Mouse (Mus musculus): ENCODE measurements around the gene Rarres2.
"Not testable (repeated sequence)": the region's sequence is repeated elsewhere in the genome, so short reads cannot be mapped to it uniquely, and the experiment has no call there.

Gene Rarres2

DNA sequence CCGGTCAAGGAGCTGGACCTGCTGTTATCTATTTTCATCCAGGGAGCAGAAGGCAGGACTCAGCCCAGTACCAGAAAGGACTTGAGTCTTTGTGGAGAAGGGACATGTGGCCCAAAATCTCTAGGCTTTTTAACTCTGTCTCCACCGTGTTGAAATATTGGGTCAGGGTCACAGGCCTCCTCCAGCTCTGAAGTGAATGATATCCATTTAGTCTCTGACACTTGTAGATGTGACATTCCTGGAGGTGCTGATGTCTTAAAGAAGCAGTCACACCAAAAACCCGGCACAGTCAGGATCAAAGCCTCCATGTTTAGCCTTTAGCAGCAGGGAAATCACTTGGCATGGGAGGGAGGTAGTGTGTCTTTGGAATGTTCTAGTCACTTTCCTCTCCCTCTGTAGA, 31.9 kb downstream of the Rarres2 start:
- no peak for DNase-seq

DNA sequence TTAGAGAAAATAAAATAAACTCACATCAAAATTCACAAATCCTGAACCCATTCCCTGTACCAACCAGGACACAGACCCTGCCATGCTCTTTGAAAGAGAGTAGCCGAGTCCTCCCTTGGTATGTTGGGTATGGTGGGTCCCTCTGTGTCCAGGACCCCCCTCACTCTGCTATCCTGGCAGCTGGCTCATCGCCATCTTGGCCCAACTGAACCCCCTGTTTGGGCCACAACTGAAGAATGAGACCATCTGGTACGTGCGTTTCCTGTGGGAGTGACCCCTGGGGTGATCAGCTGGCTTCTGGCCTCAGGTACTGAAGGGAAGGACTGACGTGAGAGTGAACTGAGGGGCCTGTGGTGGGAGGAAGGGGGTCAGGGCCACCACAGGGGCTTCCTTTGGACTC, 32.7 kb downstream of the Rarres2 start:
- DNase-seq: no peak

DNA sequence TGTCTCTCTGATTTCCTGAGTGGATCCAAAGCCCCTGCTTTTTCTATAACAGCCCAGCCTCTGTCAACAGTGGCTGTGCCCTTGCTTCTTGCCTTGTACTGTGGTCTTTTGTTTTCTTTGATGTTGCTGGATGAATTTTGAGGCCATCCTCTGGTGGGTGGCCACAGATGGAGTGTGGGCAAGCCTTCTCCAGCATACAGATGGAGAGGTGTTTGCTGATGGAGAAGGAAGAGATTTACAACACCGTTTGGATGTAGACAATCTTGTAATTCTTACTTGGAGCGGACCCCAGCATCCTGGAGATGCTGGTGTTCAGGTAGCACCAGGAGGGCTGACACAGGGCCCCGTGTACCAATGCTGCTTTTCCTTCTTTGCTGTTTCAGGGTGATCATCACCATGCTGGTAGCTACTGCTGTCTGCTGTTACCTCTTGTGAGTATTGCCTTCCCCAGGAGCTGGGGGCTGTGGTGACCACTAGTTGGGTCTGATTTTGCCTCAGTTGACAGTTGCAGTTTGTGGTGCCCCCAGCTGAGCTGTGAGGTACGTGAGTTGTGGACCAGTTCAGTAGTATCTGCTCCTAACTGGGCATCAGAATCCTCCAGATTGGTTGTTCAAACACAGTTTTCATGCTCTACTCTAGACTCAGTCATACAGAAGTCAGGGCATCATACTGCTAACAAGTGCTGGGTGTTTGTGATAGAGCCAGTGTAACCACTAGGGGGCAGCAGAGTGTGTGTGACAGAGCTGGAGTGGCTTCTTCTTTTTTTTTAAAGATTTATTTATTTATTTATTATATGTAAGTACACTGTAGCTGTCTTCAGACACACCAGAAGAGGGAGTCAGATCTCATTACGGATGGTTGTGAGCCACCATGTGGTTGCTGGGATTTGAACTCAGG, 33.5 kb downstream of the Rarres2 start:
- peak; percentile 86 for DNase-seq

DNA sequence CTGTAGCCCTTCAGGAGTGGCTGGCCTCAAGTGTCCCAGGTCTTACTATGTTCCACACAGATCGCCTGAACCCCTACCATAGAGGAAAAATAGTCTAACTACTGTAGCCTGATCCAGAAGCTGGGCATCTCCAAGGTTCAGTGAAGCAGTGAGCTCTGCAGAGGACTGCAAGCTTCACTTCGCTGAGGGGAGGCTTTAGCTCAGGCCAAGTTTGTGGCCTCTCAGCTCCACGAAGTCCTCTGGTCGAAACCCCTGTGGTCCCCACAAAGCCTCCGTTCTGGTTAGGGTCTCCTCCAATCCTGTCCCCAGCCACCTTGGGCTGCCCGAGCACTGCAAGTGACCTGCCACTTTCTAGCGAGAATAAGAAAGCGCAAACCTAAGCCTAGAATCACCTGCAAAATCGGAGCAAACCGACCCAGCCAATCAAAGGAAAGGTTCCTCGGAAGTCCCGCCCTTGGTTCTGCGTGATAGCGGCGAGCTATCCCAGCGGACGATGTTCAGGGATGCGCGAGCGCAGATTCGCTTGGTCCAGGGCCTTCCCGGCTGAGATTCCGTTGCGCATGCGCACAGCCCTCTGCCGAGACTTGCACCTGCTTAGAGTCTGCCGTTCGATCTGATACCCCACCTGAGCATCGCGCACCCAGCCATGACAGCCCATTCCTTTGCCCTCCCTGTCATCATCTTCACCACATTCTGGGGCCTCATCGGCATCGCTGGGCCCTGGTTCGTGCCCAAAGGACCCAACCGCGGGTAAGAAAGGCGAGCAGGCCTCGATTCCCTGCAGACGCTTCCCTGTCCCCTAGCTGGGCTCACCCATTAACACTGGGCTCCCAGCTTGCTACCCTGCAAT, 35.3 kb downstream of the Rarres2 start, which contains the start of gene Atp6v0e2:
Atp6v0e2 (plus strand) TSS at position 511 of the 850 bp plus-strand sequence.
- DNase-seq: peak; percentile 83

DNA sequence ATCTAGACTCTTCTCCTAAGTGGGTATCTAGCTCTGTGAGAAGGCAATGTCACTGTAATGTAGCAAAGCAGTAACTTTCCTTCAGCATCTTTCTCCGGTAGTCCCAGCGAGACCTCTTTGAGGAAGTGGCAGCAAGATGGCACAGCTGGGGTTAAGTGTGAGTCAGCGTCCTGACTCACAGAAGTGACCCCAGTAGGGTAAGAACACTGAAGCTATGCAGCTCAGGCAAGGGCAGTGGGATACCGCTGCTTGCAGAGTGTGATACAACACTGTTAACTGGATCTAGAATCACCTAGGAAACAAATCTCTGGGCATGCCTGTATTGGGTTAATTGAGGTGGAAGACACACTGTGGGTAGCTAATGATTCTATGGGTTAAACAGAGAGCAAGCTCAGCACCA, 36.5 kb downstream of the Rarres2 start:
- no peak for DNase-seq

DNA sequence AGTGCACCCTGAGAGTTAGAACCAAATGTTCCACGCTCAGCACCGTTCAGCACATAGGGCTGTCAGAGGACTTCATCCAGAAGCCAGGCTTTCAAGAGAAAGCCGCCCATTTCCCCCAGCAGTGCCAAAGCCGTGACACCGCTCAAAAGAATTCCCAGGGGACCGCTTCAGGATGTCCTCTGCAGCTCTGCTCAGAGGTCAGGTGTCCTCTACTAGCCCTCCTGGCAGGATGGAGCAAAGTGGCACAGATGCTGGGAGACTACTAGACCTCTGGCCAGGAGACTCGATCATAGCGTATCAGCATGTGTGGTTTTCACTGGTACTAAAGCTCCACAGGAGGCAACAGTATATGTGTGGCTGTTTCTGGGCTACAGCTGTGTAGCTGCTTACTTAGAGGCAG, 37.7 kb downstream of the Rarres2 start:
- DNase-seq: no peak

DNA sequence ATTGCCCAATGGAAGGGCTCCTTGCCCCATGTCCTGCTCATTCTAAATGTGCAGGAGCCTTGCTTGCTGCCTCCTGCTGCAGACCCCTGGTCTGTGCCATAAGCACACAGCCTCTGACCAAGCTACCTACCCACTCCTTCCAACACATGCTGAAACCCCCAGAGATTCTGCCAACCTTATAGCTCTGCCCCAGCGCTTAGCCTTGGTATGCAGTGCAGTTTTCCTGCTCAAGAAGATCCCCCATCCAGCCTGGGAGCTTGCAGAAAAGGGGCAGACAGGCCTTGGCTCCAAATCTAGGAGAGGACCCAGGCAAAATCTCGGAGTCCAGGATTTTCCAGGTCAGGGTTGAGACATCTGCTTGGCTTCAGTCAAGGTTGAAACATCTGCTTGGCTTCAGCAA, 39.1 kb downstream of the Rarres2 start:
- DNase-seq: no peak

DNA sequence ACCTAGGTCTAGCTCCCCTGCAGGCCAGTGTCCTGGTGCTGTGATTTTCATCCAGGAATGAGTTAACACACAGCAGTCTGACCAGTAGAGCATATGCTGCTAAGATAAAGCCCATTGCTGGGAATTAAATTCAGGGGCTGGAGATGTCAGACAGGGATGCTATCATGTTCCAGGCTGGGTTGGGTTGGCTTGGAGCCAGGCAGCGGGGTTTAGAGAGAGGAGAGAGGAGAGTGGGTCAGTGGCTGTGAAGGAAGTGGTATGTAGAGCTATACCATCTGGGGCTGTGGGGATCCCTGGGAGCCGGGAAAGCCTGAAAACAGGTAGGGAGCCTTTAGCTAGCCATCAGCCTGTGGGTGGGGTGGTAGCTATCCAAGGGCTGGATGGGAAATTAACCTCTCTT, 41.7 kb downstream of the Rarres2 start:
- no peak for DNase-seq

DNA sequence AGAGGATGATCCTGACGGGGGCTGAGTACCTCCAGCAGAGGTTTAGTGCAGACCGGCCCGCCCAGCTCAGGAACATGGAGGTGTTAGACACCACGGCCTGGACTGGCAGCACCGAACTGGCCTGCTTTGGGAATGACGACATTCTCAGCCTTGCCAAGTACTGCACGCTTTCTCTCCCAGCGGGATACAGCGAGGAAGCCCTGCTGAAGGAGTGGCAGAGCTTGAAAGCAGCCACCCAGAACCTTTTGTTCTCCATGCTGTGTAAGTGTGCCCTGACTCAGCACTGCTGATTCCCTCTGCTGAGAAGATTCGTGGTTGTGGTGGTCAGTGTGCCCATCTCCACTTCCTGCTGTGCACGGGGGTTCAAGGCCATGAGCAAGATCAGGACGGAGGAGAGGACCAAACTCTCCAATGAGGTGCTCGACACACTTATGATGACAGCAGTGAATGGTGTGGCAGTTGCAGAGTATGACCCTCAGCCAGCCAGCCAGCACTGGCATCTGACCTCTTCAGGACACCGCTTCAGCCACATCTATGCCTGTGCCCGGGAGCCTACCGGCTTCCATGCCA, 42.6 kb downstream of the Rarres2 start:
- no peak for DNase-seq

DNA sequence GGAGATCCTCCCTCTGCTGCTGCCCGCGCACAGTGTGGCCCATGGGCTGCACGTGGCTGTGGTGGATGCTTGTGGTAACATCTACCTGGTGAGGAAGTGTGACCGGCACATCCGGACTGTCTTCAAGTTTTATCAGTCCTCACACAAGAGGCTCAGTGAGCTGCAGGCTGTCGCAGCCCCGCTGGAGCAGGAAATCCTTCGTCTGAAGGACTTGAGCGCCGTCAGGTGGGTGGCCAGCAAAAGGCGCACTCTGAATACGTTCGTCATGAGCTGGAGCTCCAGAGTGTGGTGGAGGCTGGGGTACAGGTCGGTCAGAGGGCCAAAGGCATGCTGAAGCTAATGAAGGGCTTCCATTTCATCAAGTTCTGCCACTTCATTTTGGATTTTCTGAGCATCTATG, 43.3 kb downstream of the Rarres2 start:
- no peak for DNase-seq

DNA sequence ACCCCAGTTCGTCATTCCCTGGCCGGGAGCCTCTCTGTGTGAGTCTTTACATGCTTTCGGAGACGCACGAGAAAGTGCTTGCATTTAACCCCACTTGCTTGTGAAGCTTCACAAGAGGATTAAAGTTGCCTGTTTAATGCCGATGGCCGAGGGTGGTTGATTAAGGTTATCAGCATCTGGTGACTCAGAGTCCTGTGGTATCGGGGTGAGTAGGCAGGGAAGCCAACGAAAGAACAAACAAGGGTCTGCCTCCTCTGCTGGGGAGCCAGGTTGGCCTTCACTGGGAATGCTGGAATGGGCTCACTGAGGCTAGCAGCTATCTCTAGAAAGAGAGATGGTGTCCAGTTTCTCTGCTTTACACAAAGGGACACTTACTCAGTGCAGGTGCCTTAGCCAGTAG, 44.7 kb downstream of the Rarres2 start:
- no peak for DNase-seq

DNA sequence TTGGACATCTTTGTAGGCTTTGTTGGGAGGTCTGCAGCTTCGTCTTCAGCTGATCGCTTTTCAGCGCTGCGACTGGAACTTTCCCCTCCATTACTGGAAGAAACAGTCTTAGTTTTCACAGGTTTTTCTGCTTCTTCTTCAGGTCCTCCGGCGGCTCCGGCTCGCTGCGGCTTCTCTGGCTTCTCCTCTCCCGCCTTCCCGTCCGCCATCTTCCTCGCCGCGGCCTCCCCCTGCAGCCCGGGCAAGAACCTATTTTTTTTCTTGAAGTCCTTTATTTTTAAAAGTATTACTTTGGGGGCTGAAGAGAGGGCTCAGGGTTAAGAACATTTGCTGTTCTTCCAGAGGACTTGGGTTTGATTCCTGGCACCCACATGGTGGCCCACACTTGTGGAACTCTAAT, 47.7 kb downstream of the Rarres2 start:
- DNase-seq: not testable (repeated sequence)
